Mouse (Mus musculus): ENCODE measurements around the gene Zfp978. TPM values are rescaled to one million over a fixed set of nuclear protein-coding genes. Genes with fewer than 3 reads are reported as not detected.

Zfp978 gene
- polyA plus RNA-seq (2014; fragmentation: Illumina TruSeq; extraction: RNeasy Lipid Tissue Mini Kit (QIAGEN cat#74804); ENCODE audit: low read depth, low replicate concordance), result 1.8 TPM

GRCm38 (mm10) chr4:147361003-147361402 is at the start of gene Zfp978:
Gene Zfp978 (plus strand): TSS chr4:147361303.

Other genes starting within 250 kb of the Zfp978 start
- 53.4 TPM for gene Zfp991, start 229.3 kb upstream of the Zfp978 start, polyA plus RNA-seq (2014; fragmentation: Illumina TruSeq; extraction: RNeasy Lipid Tissue Mini Kit (QIAGEN cat#74804); ENCODE audit: low read depth, low replicate concordance)
- gene Zfp988, start 55.6 kb upstream of the Zfp978 start, polyA plus RNA-seq (2014; fragmentation: Illumina TruSeq; extraction: RNeasy Lipid Tissue Mini Kit (QIAGEN cat#74804); ENCODE audit: low read depth, low replicate concordance), result 0.29 TPM
- gene Zfp982, start 131.1 kb downstream of the Zfp978 start, polyA plus RNA-seq (2014; fragmentation: Illumina TruSeq; extraction: RNeasy Lipid Tissue Mini Kit (QIAGEN cat#74804); ENCODE audit: low read depth, low replicate concordance), result 82.1 TPM
- gene Gm16503, start 178.9 kb downstream of the Zfp978 start, polyA plus RNA-seq (2014; fragmentation: Illumina TruSeq; extraction: RNeasy Lipid Tissue Mini Kit (QIAGEN cat#74804); ENCODE audit: low read depth, low replicate concordance), result 1.2 TPM
- not detected for gene Zfp985, start 192.0 kb downstream of the Zfp978 start, polyA plus RNA-seq (2014; fragmentation: Illumina TruSeq; extraction: RNeasy Lipid Tissue Mini Kit (QIAGEN cat#74804); ENCODE audit: low read depth, low replicate concordance)

Measured in adrenal gland, adult 10 weeks (tissue).